Mouse (Mus musculus) lung, embryonic 16.5 days (tissue): ENCODE measurements at regions not wholly inside any gene's neighbourhood (a gene's known extent, or its start where the extent isn't known, plus 50 kb on each side); places are given as distances from the start of the nearest gene placed in this dataset. TPM values are rescaled to one million over a fixed set of nuclear protein-coding genes. Genes with fewer than 3 reads are reported as not detected.

Experiments
- ATAC-seq: fragments of 200-750 bp; cut with Nextera tagmentation; 2 replicates; pipeline ENCODE4 v1.8.0; 2017; ENCODE audit warnings: low read depth, mild to moderate bottlenecking, moderate library complexity
- H3K27ac ChIP-seq: fragments of 300-500 bp; sonication (generic); 2 replicates; pipeline ENCODE4 v1.5.1; 2014; ENCODE audit warnings: mild to moderate bottlenecking, control low read depth, low read length
- H3K27me3 ChIP-seq: fragments of 300-500 bp; sonication (generic); 2 replicates; pipeline ENCODE4 v1.6.1; 2014; ENCODE audit warnings: low read depth, low read length, mixed read lengths; ENCODE audit not compliant: control insufficient read depth, insufficient read depth
- H3K36me3 ChIP-seq: fragments of 300-500 bp; sonication (generic); 2 replicates; pipeline ENCODE4 v1.6.1; 2014; ENCODE audit warnings: low read length; ENCODE audit not compliant: control insufficient read depth, insufficient read depth
- H3K4me1 ChIP-seq: fragments of 300-500 bp; sonication (generic); replicated peaks from 2 replicates; pipeline ENCODE4 v1.6.1; 2014; ENCODE audit warnings: low read length, mixed read lengths; ENCODE audit not compliant: control insufficient read depth, insufficient read depth
- H3K4me2 ChIP-seq: fragments of 300-500 bp; sonication (generic); 2 replicates; pipeline ENCODE4 v1.6.1; 2014; ENCODE audit warnings: low read depth, low read length, control low read depth
- H3K4me3 ChIP-seq: fragments of 300-500 bp; sonication (generic); 2 replicates; pipeline ENCODE4 v1.5.1; 2014; ENCODE audit warnings: mild to moderate bottlenecking, low read length, control low read depth
- H3K9ac ChIP-seq: fragments of 300-500 bp; sonication (generic); 2 replicates; pipeline ENCODE4 v1.6.1; 2014; ENCODE audit warnings: low read length, control low read depth
- H3K9me3 ChIP-seq: fragments of 300-500 bp; sonication (generic); 2 replicates; pipeline ENCODE4 v1.6.1; 2016; ENCODE audit warnings: low read length; ENCODE audit not compliant: control insufficient read depth
- WGBS: fragments of 180-500 bp; shearing (Covaris S2); extraction: QIAGEN DNeasy Blood & Tissue Kit; methylation state at CpG from one replicate; pipeline ENCODE4 v1.1.7; 2014; 5-methylcytosine and 5-hydroxymethylcytosine counted together
- microRNA-seq: library from miRNA; unstranded; fragments of <30 nt; microRNA quantifications from one replicate; pipeline ENCODE4, GENCODE M21; 2016

- no peaks in the 10 kb centered on the region for H3K36me3 ChIP-seq
- no peak for ATAC-seq
- no peaks in the 10 kb centered on the region for H3K4me1 ChIP-seq
- H3K9me3 ChIP-seq, result peaks cover 3% of the 10 kb centered on the region; the same call in 1 of the 2 replicates
- no peak overlapping the region for H3K9ac ChIP-seq
- 89% methylated on average over 1 of the region's 1 CpGs for WGBS
- no peak overlapping the region for H3K4me2 ChIP-seq
- no peaks in the 10 kb centered on the region for H3K27me3 ChIP-seq
- no peak overlapping the region for H3K27ac ChIP-seq
- H3K4me3 ChIP-seq, result no peak overlapping the region
Observed at GRCm38 (mm10) chr1:46983093-46983492, 90.4 kb upstream of the Slc39a10 start.

DNA sequence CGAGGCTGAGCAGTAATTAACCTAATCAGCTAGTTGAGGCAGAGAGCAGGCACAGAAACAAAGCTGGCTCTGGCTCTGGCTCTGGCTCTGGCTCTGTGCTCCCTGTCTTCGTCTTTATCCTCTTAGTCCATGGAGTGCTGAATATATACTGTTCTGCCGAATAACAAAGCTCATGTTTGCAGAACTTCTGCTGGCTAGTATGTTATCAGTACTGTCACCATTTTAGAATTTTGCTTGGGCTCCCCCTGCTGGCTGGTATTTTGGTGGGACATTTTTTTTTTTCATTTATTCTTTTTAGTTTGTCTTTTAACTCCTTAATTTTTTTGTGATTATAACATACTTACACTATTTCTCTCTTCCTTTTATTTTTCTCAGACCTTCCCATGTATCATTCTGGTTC is 77.8 kb upstream of the Slc39a10 start:
- Histone ChIP-seq H3K9ac (no peak overlapping the region), H3K27ac (no peak overlapping the region), H3K27me3 (no peaks in the 10 kb centered on the region), H3K4me2 (peak overlapping the region; percentile 32), H3K4me3 (no peak overlapping the region), H3K36me3 (no peaks in the 10 kb centered on the region), H3K9me3 (no peaks in the 10 kb centered on the region), H3K4me1 (no peaks in the 10 kb centered on the region)
- peak; percentile 56; the same call in 1 of the 2 replicates for ATAC-seq
- 15% methylated on average over 3 of the region's 3 CpGs for WGBS

- H3K9me3 ChIP-seq, result no peaks in the 10 kb centered on the region
- H3K9ac ChIP-seq, result no peak overlapping the region
- H3K27ac ChIP-seq, result no peak overlapping the region
- ATAC-seq, result no peak
- no peaks in the 10 kb centered on the region for H3K27me3 ChIP-seq
- WGBS, result 69% methylated on average over 3 of the region's 3 CpGs
- H3K4me3 ChIP-seq, result no peak overlapping the region
- no peaks in the 10 kb centered on the region for H3K4me1 ChIP-seq
- H3K36me3 ChIP-seq, result no peaks in the 10 kb centered on the region
- H3K4me2 ChIP-seq, result no peak overlapping the region
Observed at GRCm38 (mm10) chr1:46968361-46968760, 75.7 kb upstream of the Slc39a10 start.

DNA sequence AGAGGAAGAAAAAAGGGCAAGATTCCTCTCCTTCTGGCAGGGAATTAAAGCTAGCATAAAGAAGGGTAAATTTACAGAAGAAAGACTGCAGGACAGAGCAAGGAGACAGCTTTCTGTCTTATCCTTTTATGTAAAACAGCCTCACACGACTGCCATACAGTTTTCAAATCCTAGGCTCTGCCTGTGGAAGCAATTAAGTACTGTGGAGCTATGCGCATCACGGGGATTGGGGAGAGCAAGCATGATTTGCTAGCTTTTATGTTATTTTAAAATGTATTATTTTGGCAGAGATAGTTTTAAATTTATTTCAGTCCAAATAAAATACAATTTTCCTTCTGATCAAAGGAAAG is 74.2 kb upstream of the Slc39a10 start:
- Histone ChIP-seq H3K4me1 (no peaks in the 10 kb centered on the region), H3K9ac (no peak overlapping the region), H3K36me3 (no peaks in the 10 kb centered on the region), H3K27me3 (no peaks in the 10 kb centered on the region), H3K27ac (no peak overlapping the region), H3K4me3 (no peak overlapping the region), H3K9me3 (no peaks in the 10 kb centered on the region), H3K4me2 (no peak overlapping the region)
- 47% methylated on average over 3 of the region's 3 CpGs for WGBS
- ATAC-seq, result no peak

DNA sequence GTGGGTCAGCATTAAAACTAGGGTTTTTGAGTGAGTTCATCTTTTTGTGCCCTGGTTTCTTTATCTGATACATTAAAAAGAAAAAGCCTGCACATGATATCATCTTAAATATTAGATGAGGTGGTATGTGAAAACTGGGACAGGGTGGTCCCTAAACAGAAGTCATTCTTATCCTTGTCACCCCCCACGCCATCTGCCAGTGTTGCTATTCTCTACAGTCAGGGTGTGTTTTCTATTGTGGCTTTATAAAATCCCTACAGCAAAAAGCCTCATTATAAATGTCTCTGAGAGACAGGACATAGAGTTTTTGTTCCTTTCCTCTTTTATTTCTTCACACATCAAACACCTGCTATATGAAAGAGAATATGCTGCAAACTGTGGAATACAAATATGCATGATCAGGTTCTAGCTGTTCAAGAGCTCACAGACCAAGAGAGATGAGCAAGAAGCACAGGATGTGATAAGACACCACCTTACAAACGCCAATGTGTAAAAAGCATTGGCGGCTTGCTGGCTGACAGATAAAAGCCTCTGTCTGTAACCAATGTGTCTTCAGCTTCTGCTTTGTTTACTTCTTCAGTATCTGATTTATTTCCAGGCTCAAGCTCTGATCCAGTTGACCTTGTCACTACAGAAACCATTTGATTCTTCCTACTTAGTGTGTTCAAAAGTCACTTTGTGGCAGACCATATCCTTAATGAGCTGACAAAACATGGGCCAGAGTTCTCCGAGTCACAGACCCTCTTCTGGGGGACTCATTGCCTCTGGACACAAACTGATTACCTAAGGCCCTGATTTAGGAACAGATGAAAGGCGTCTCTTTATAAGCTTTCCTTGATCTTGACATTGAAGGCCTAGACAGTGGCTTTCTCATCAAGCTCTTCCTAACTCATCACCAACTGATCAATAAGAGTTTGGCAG is 73.6 kb upstream of the Slc39a10 start:
- Histone ChIP-seq H3K9ac (no peak overlapping the region), H3K27me3 (no peaks in the 10 kb centered on the region), H3K4me2 (no peak overlapping the region), H3K9me3 (no peaks in the 10 kb centered on the region), H3K4me1 (no peaks in the 10 kb centered on the region), H3K36me3 (no peaks in the 10 kb centered on the region), H3K4me3 (no peak overlapping the region), H3K27ac (no peak overlapping the region)
- ATAC-seq, result no peak
- WGBS, result 36% methylated on average over 5 of the region's 5 CpGs

GRCm38 (mm10) chr1:46963973-46964727 is 71.5 kb upstream of the Slc39a10 start:
- 79% methylated on average over 5 of the region's 5 CpGs for WGBS
- no peak for ATAC-seq
- H3K9me3 ChIP-seq, result no peaks in the 10 kb centered on the region

More at GRCm38 (mm10) chr1:46963973-46964727, 71.5 kb upstream of the Slc39a10 start:
- Histone ChIP-seq H3K4me1 (no peaks in the 10 kb centered on the region), H3K9ac (no peak overlapping the region), H3K4me3 (no peak overlapping the region), H3K27me3 (no peaks in the 10 kb centered on the region), H3K36me3 (no peaks in the 10 kb centered on the region), H3K27ac (no peak overlapping the region), H3K4me2 (no peak overlapping the region)

Small RNA genes in the stretch of these regions (microRNA-seq; reads per million reads assigned to microRNA genes)
- gene Mir6350, result not detected
